Mouse (Mus musculus) stomach, postnatal 0 days (tissue): Measurements from ENCODE around the gene Cnfn. TPM values are rescaled to one million over a fixed set of nuclear protein-coding genes. Genes with fewer than 3 reads are reported as not detected.
"Not testable (repeated sequence)": the region's sequence is repeated elsewhere in the genome, so short reads cannot be mapped to it uniquely, and the experiment has no call there.

Experiments
- ATAC-seq: fragments of 200-750 bp; cut with Nextera tagmentation; 2 replicates; pipeline ENCODE4 v1.8.0; 2017; ENCODE audit not compliant: low FRiP score, low TSS enrichment
- DNase-seq: peaks from one replicate; pipeline ENCODE4 v3.0.0-alpha.2; 2016; ENCODE audit warnings: low spot score
- H3K27ac ChIP-seq: fragments of 300-500 bp; sonication (generic); replicated peaks from 2 replicates; pipeline ENCODE4 v1.5.1; 2014; ENCODE audit warnings: mild to moderate bottlenecking, control low read depth
- H3K27me3 ChIP-seq: fragments of 300-500 bp; sonication (generic); 2 replicates; pipeline ENCODE4 v1.6.1; 2014; ENCODE audit warnings: low read length; ENCODE audit not compliant: control insufficient read depth, insufficient read depth
- H3K36me3 ChIP-seq: fragments of 300-500 bp; sonication (generic); 2 replicates; pipeline ENCODE4 v1.6.1; 2014; ENCODE audit warnings: low read length, mixed read lengths; ENCODE audit not compliant: control insufficient read depth, insufficient read depth
- H3K4me1 ChIP-seq: fragments of 300-500 bp; sonication (generic); replicated peaks from 2 replicates; pipeline ENCODE4 v1.6.1; 2014; ENCODE audit warnings: antibody characterized with exemption; ENCODE audit not compliant: control insufficient read depth, insufficient read depth
- H3K4me2 ChIP-seq: fragments of 300-500 bp; sonication (generic); replicated peaks from 2 replicates; pipeline ENCODE4 v1.6.1; 2014; ENCODE audit warnings: low read depth, mild to moderate bottlenecking, control low read depth, moderate library complexity
- H3K4me3 ChIP-seq: fragments of 300-500 bp; sonication (generic); 2 replicates; pipeline ENCODE4 v1.5.1; 2014; ENCODE audit warnings: low read depth, low read length, control low read depth
- H3K9ac ChIP-seq: fragments of 300-500 bp; sonication (generic); 2 replicates; pipeline ENCODE4 v1.6.1; 2014; ENCODE audit warnings: mild to moderate bottlenecking, low read length, control low read depth, mixed read lengths
- H3K9me3 ChIP-seq: fragments of 300-500 bp; sonication (generic); 2 replicates; pipeline ENCODE4 v1.6.1; 2016; ENCODE audit warnings: low read length; ENCODE audit not compliant: control insufficient read depth
- CTCF ChIP-seq: IDR thresholded peaks from 2 replicates; pipeline ENCODE4 v1.5.1; 2016; ENCODE audit warnings: antibody characterized with exemption, low read depth, mild to moderate bottlenecking, moderate library complexity
- EP300 ChIP-seq: optimal IDR thresholded peaks from 2 replicates; pipeline ENCODE3; 2016; ENCODE audit warnings: antibody characterized with exemption
- WGBS: fragments of 180-500 bp; shearing (Covaris S2); extraction: QIAGEN DNeasy Blood & Tissue Kit; methylation state at CpG from one replicate; pipeline ENCODE4 v1.1.7; 2014; 5-methylcytosine and 5-hydroxymethylcytosine counted together
- polyA plus RNA-seq: library from polyadenylated mRNA; unstranded; fragments of >200 nt; fragmentation: Nextera tagmentation; extraction: Ambion mirVana; gene quantifications from 2 replicates; pipeline ENCODE4 v1.2.1, GENCODE M21; 2015

Gene Cnfn
- polyA plus RNA-seq, 1 experiment from 2014 or later = 4,615 TPM

GRCm38 (mm10) chr7:25348861-25349260, 20.7 kb downstream of the Cnfn start:
- Histone ChIP-seq H3K27ac (no peak overlapping the region), H3K36me3 (peaks cover 8% of the 10 kb centered on the region; the same call in 1 of the 2 replicates), H3K27me3 (no peaks in the 10 kb centered on the region), H3K4me2 (no peak overlapping the region), H3K9ac (no peak overlapping the region), H3K9me3 (no peaks in the 10 kb centered on the region), H3K4me3 (no peak overlapping the region), H3K4me1 (no peaks in the 10 kb centered on the region)
- 0 out of 2 replicates have a peak, but pooled peaks have one; percentile 21 for ATAC-seq
- 84% methylated on average over 8 of the region's 8 CpGs for WGBS
- DNase-seq = no peak
- TF ChIP-seq CTCF (no peak), EP300 (no peak)

- Histone ChIP-seq H3K4me2 (no peak overlapping the region), H3K9ac (no peak overlapping the region), H3K27me3 (no peaks in the 10 kb centered on the region), H3K4me3 (no peak overlapping the region), H3K27ac (no peak overlapping the region), H3K36me3 (no peaks in the 10 kb centered on the region; the same call in 1 of the 2 replicates), H3K9me3 (no peaks in the 10 kb centered on the region), H3K4me1 (no peaks in the 10 kb centered on the region)
- 79% methylated on average over 19 of the region's 20 CpGs for WGBS
- TF ChIP-seq CTCF (no peak), EP300 (no peak)
- no peak for DNase-seq
- ATAC-seq = no peak; the same call in 1 of the 2 replicates
Measured at GRCm38 (mm10) chr7:25341000-25341784, 28.3 kb downstream of the Cnfn start.

GRCm38 (mm10) chr7:25339329-25339728, 30.2 kb downstream of the Cnfn start:
- Histone ChIP-seq H3K4me3 (no peak overlapping the region), H3K9ac (no peak overlapping the region), H3K36me3 (peaks cover 5% of the 10 kb centered on the region; the same call in 1 of the 2 replicates), H3K27me3 (no peaks in the 10 kb centered on the region), H3K4me2 (no peak overlapping the region), H3K27ac (no peak overlapping the region), H3K4me1 (no peaks in the 10 kb centered on the region), H3K9me3 (no peaks in the 10 kb centered on the region)
- WGBS = 84% methylated on average over 9 of the region's 9 CpGs
- TF ChIP-seq CTCF (no peak), EP300 (no peak)
- DNase-seq = no peak
- no peak for ATAC-seq

GRCm38 (mm10) chr7:25334472-25334871, 35.1 kb downstream of the Cnfn start:
- Histone ChIP-seq H3K4me1 (no peaks in the 10 kb centered on the region), H3K4me3 (no peak overlapping the region), H3K4me2 (no peak overlapping the region), H3K36me3 (peaks cover 12% of the 10 kb centered on the region), H3K27me3 (no peaks in the 10 kb centered on the region), H3K9ac (no peak overlapping the region), H3K9me3 (no peaks in the 10 kb centered on the region), H3K27ac (no peak overlapping the region)
- no peak for ATAC-seq
- DNase-seq = no peak
- TF ChIP-seq EP300 (no peak), CTCF (no peak)
- 81% methylated on average over 12 of the region's 12 CpGs for WGBS

- no peak overlapping the region for H3K4me2 ChIP-seq
- no peaks in the 10 kb centered on the region for H3K4me1 ChIP-seq
- no peak overlapping the region for H3K27ac ChIP-seq
- no peak for TF ChIP-seq EP300
- TF ChIP-seq CTCF = peak; percentile 89
- peak; percentile 73 for ATAC-seq
- H3K9me3 ChIP-seq = no peaks in the 10 kb centered on the region
- H3K4me3 ChIP-seq = no peak overlapping the region
- H3K36me3 ChIP-seq = peaks cover 12% of the 10 kb centered on the region
- no peaks in the 10 kb centered on the region for H3K27me3 ChIP-seq
- DNase-seq = peak; percentile 84
- 40% methylated on average over 16 of the region's 16 CpGs for WGBS
- no peak overlapping the region for H3K9ac ChIP-seq
Measured at GRCm38 (mm10) chr7:25333596-25334307, 35.8 kb downstream of the Cnfn start.

GRCm38 (mm10) chr7:25326233-25326632, 43.3 kb downstream of the Cnfn start:
- H3K4me1 ChIP-seq = 0 out of 2 replicates have a peak, but pooled peaks cover 3% of the 10 kb centered on the region
- H3K9me3 ChIP-seq = no peaks in the 10 kb centered on the region
- H3K36me3 ChIP-seq = peaks cover 7% of the 10 kb centered on the region
- H3K4me2 ChIP-seq = no peak overlapping the region
- ATAC-seq = no peak
- 83% methylated on average over 8 of the region's 8 CpGs for WGBS
- H3K9ac ChIP-seq = no peak overlapping the region
- no peak for TF ChIP-seq CTCF
- H3K27ac ChIP-seq = no peak overlapping the region
- no peaks in the 10 kb centered on the region for H3K27me3 ChIP-seq
- no peak overlapping the region for H3K4me3 ChIP-seq
- DNase-seq = no peak

- not testable (repeated sequence) for ATAC-seq
- WGBS = 84% methylated on average over 6 of the region's 6 CpGs
Measured at GRCm38 (mm10) chr7:25325431-25325830, 44.1 kb downstream of the Cnfn start.

More at GRCm38 (mm10) chr7:25325431-25325830, 44.1 kb downstream of the Cnfn start:
- not testable (repeated sequence) for DNase-seq, H3K9me3 ChIP-seq, H3K4me3 ChIP-seq, H3K9ac ChIP-seq, H3K27ac ChIP-seq, H3K4me2 ChIP-seq, H3K4me1 ChIP-seq, H3K27me3 ChIP-seq, H3K36me3 ChIP-seq
